Mouse (Mus musculus): ENCODE measurements at regions not wholly inside any gene's neighbourhood (a gene's known extent, or its start where the extent isn't known, plus 50 kb on each side); places are given as distances from the start of the nearest gene placed in this dataset. TPM values are rescaled to one million over a fixed set of nuclear protein-coding genes. Genes with fewer than 3 reads are reported as not detected.

DNA sequence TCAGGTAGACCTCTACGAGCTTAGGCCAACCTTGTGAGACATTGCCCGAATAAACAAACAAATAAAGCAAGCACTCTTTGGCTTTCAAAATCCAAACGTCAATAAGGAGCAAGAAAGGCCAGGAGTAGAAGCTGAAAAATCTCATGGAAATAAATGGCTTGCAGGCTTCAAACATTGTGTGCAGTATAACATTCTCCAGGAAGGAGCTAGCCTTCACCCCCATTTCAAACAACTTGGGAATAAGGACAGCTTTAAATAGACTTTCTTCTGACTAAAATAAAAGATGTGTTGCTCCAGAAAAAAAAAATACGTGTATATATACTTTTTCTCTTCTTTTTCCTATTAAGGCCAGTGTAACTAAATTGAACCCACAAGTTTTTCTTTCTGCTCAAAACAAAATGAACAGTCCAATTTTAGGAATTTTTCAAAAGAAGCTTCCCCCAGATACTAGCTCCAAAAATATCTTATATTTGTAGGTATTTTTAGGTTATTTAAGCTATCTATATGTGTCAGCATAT, 196.2 kb upstream of the Arpp21 start:
- no peak for DNase-seq

DNA sequence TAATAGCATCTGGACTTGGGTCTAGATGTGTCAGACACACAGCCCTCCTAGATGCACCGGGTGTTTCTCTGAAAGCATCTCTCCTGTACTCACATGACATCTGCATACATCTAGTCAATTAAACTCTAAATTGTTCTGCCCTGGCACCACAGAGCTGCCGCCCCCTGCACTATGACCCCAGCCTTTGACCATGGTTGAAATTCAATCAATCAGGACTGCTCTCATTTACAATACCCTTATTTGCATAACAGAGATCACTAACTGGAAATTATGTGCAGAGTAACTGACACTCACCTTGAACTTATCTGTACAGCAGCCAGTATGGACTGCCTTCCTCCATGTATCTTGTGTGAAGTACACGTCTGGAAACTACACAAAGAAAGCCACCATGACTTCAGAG, 193.5 kb upstream of the Arpp21 start:
- no peak for DNase-seq

DNA sequence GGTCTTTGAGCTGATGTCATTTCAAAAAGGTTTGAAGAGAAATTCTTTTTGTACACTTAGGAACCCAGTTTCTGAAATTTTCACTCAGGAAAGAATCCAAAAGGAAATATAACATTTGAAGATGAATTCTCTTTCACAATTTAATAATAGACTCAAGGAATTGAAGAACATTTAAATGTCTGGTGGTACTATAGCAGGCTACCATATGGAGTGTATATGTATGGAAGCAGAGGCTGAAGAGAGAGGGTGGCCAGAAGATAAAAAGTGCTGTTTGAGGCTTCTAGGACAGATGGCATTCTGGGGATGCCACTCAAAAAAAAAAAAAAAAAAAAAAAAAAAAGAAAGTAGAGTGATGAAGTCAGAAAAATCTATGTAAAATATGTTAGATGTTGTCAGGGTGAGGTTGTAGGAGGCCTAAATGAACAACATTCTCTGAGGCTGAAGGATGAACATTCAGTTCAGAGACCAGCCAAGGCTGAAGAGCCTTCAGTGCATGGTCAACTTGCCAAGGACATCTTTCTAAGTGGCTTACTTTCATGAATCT, 170.1 kb upstream of the Arpp21 start:
- no peak for DNase-seq

DNA sequence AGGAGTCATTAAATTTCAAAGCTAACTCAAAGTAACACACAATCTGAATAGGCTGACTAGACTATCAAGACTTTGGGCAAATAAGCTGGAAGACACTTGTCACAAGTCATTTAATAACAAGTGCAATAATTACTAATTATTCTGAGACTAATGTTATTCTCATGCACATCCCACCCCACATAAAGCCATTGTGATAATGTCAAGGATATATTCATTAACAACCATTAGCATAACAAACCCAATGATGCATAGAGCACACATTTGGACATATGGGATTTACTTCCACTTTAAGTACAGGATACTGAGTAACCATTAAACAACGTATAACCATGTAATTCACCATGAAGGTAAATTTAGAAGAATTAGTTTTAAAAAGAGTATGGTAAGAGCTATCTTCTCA, 135.0 kb upstream of the Arpp21 start:
- no peak for DNase-seq

DNA sequence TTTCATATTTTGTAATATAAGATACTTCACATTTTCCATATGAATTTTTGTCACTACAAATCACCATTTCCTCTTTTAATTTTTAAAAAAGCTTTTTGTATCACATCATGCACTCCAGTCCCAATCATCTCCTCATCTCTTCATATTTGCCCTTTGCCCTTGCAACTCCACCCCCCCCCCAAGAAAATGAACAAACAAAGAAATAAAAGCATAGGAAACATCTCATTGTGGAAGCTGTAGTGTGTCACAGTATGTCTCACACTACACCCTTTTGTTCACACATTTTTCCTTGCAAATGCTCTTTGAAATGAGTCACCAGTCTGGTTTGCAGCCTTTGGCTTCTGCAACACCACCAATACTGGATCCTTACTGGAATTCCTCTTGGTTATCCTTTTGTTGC, 131.6 kb upstream of the Arpp21 start:
- no peak for DNase-seq

DNA sequence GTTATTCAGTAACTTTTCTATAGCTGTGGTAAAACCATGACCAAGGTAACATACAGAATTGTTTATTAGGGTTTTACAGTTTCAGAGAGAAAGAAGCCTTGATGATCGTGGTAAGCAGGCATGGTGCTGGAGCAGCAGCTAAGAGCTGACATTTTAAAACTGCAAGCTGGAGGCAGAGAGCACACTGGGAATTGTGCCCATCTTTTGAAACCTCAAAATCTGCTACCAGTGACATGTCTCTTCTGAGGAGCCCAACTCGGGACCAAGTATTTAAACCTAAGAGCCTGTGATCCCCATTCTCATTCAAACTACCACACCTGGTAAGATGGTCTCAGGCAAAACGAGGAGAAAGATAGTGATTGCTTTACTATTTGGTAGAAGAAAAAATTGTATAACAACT, 125.6 kb upstream of the Arpp21 start:
- no peak for DNase-seq

DNA sequence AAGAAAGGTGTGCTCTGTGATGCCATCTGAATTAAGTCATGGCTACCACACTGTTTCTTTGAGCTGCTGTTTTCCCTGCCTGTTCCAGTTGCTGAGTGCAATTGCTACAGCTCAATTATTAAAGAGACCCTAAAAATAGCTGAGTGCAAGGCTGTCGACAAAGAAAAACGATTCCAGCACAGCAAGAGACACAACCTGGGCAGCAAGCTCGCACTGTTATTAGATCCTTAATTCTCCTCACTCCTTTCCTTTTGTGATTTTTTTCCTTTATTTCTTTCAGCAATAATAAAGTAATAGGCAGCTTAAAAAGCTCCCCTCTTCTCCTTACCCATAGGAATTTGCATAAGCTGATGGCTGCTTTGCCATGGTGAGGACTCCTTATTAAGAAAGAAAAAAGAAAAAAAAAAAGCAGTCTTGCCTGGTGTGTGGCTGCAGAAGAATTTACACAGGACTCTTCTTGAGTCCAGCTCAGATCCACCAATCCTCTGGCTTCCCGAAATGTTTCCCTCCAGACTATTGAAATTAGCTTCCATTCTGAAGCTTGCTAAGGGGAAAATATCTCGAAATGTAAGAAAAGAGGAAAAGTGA, 123.1 kb upstream of the Arpp21 start:
- no peak for DNase-seq

DNA sequence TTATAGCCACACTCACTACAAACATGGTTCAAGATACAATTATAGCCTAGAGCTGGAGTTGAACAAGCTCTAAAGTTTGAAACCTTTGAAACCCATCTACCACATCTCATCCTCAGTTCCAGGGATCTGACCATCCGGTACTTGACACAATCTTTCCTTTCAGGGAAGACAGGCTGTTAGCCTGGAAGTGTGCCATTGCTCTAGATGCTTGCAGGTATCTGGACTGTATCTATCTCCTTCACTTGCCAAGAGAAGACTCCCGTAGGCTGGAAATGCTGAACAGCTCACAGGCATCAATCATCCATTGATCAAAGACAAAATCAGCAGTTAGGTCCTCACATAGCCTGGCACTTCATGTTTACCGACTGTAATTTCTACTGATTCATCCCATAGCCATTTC, 117.5 kb upstream of the Arpp21 start:
- no peak for DNase-seq

DNA sequence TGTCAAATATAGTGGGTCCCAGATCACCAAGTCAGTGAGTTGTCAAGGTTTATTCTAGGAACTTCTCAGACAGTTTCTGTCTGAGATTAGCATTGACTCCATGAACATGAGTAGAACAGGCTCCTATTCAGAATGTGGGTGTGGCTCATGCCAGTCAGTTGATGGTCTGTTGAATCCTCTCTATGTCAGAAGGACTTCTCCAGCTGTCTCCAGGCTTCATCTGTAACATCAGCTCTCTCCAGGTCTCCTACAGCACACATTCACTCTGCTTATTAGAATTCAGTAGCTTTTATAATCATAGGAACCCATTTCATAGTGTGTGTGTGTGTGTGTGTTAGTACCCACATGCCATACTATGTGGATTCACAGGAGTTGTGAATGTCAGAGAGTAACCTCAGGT, 113.2 kb upstream of the Arpp21 start:
- DNase-seq = no peak

DNA sequence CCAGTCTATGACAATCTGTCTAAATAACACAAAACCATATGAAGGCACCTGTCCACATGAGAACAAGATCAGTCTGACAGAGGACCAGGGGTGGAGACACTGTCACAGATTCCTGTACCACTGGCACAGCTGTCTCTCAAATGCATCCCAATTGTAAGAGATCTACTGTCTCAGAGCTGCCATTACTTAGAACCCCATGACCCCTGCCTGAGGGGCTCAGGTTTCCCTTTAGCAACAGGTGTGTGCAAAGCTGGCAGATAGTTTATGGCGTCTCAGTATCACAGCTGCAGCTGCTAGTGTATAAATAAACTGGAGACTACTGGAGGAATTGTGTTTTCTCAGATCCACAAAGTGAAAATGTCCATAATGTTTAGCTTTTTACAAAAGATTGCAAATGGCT, 109.1 kb upstream of the Arpp21 start:
- no peak for DNase-seq

DNA sequence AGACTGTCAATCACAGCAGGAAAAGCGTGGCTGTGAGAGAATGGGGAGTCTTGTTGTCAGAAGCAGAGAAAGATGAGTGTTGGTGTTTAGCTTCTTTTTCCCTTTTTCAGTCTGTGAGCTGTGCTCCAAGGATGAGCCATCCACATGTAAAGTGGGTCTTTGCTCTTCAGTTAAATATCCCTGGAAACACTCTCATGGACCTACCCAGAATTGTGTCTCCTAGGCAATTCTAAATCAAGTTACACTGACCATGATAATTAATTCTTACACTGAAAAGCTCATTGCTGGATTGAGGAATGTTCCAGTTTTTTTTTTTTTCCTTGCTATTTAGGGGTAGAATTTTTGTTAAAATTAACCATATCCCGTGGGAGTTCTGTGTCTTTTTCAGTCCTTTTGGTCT, 104.6 kb upstream of the Arpp21 start:
- DNase-seq = no peak

DNA sequence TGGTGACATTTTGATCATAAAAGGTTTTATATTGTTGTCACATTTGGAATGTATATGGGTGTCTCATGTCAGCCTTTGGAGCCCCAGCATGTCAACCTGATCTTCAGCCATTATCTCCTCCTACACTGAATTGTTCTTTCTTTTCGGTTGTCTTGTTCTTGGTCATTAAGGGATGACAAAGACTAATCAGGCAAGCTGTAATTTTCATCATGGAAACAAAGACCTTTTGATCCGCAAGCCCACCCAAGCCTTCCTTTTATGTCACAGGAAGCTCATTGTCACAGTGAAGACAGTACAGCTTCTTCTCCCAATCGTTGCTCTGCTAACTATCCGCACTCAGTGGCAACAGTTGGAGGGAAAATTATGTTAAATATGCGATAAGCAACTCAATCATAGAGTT, 84.3 kb upstream of the Arpp21 start:
- no peak for DNase-seq

DNA sequence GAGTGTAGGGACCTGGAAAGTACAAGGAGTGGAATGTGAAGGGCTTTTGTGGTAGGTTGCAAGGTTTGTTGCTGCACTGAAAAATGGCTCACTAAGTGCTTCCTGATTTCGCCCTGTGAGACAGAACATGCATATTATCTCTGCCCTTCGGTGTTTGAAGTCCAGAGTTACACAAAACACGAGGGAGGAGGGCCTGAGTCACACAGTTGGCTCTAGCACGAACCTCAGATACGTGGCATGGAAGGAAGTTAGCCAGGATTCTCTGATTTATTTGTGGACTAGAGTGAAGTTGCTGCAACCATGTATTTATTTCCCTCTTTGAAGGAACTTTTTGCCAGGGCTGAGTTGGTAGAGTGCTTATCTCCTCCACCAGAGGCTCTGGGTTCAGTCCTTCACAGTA, 73.2 kb upstream of the Arpp21 start:
- DNase-seq = peak; percentile 15

DNA sequence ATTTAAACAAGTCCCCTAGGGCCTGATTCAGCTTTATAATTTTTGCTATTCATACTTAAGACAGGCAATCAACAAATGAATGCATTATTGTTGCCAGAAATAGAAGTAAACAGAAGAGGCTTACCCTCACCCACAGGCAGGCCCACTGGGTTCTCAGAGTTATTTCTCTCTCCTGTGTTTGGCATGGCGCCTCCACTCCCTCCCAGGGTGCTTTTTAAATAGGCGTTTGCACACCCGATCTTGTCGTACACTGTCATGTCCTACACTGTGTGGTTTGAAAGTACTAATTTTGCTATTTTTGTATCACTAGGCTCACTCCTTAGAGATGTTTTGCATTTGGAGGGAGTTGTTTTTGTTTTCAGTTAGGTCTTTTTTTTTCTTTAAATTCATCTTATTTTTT, 72.1 kb upstream of the Arpp21 start:
- DNase-seq = no peak

DNA sequence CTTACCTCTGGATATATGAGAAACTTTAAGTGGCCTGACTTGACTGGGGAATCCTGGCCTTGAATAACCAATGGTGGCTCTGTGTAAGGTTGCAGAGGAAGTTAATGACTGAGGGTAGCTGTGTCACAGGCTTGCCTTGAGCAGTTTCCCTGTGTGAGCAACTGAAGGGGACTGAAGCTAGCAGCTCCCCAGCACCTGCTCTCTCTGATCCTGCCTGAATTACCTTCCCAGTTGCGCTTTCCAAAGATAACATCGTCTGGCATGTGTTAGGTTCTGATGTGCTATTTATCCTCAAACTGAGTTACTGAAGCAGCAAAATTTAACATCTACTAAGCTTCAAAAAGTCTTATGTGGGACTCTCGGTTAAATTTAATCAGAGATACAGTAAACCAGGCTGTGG, 56.1 kb upstream of the Arpp21 start:
- DNase-seq = no peak

Small RNA genes in the stretch of these regions (microRNA-seq; reads per million reads assigned to microRNA genes)
- not detected for gene Gm27847

All from adrenal gland, postnatal 10 days (tissue).